Mouse (Mus musculus) thymus, postnatal 0 days (tissue): ENCODE measurements at regions not wholly inside any gene's neighbourhood (a gene's known extent, or its start where the extent isn't known, plus 50 kb on each side); places are given as distances from the start of the nearest gene placed in this dataset.
"Not testable (repeated sequence)": the region's sequence is repeated elsewhere in the genome, so short reads cannot be mapped to it uniquely, and the experiment has no call there.

Source experiments
- DNase-seq: peaks from one replicate; pipeline ENCODE4 v3.0.0-alpha.2; 2015; ENCODE audit warnings: low spot score

DNA sequence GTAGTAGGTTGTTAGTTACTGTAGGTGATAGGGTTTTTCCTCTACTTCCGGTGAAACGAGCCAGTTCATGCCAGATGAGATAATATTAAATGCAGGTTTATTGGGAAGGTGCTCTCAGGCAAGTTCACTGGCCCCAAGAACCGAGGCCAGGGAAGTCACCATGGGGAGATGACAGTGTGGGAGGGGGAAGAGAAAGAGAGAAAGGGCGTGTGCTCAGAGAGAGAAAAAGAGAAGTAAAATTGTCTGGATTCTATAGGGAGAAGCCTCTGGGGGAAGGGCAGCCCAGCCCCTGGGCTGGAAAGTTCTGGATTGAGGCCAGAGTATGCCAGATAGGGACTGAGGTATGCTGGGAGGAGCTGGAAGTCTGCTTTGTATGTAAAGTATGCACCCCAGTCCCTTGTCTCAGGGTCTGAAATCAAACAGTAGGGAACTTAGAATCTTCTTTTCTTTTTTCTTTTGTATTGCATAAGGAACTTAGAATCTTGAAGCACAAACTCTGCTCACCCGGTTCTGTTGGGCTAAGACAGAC lies 292.9 kb upstream of the Arglu1 start:
- DNase-seq = no peak

- no peak for DNase-seq
Measured at GRCm38 (mm10) chr8:8978969-8979368, 288.6 kb upstream of the Arglu1 start.

DNA sequence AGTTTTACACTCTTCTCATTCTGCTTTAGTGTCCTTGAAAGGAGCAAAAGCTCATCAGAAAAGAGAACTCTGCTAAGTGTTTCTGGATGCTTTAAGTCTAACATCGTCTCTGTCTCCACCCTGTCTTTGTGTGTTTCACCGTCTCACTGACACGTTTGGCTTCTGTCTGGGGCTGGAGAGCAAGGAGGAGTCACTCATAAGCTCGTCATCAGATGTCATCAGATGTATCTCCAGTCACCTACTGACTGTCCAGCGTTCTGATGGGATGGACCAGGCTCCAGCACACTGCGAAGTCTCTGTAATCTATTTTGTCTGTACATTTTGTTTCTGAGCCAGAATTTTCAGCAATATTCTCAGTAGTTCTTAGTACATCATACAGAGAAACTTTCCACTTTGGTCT lies 283.4 kb upstream of the Arglu1 start:
- DNase-seq = no peak

DNA sequence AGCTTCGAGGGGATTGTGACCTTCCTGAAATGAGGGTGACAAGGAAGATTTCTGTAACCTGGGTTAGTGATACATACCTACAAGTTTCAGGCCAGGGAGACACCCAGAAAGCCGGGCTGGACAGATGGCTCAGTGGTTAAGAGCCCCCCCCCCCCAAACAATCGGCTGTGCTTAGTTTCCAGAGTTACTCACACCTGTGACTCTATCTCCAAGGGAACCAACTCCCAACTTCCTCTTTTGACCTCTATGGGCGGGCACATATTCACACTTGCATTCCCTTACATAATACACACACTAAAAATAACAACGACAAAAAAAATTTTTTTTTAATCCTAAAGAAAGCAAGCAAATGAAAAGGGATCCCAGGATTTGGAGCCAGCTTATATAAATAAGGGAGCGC lies 283.0 kb upstream of the Arglu1 start:
- DNase-seq = no peak

- DNase-seq = no peak
Measured at GRCm38 (mm10) chr8:8970776-8971175, 280.5 kb upstream of the Arglu1 start.

GRCm38 (mm10) chr8:8970346-8970745 lies 280.0 kb upstream of the Arglu1 start:
- DNase-seq = no peak

DNA sequence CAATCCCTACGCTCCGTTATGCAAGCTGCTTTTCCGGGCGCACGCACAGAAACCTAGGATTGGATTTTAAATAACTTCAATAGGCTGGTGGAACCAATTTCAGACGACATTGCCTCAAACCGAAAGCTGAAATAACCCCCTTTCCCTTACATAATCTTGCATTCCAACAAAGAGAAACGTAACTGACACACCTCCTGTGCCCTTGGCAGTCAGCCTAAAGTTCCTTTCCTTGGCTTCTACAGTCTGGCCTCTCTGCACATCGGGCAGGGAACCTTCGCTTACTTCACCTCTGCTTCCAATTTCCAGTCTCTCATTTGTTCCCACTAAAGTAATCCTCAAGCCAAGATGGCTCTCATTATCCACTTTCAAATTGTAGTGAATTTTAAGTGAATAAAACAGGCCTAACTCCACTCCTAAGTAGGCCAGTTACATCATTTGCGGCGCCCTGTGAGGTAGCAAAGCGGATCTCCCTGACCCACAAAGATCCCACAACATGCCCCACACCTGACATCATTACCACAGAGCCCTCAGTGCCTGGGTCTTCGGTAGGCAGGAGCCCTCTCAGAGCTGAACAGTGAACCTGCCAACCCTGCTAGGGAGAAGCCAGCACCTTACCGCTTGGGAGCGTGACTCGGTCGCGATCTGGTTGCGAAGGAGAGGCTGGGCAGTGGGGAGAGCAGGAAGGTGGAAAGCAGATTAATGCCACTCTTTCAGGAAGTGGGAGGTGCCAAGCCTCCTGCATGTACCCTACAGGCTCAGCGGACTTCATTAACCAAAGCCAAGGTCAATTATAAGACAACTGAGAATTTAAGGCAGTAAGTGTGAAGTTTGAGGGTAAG lies 279.0 kb upstream of the Arglu1 start:
- no peak for DNase-seq

DNA sequence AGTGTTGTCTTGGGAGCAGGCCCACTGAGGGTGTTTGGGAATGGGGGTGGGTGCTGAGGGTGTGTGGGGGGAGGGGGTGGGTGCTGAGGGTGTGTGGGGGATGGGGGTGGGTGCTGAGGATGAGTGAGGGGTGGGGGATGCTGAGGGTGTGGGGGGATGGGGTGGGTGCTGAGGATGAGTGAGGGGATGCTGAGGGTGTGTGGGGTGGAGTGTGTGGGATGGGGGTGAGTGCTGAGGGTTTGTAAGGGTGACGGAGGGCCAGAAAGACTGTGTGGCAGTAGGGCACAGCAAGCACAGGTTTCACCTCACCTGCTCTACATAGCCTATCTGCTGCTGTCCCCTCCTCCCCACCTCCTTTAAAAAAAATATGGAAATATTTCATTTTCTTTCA lies 276.3 kb upstream of the Arglu1 start:
- no peak for DNase-seq

- no peak for DNase-seq
Measured at GRCm38 (mm10) chr8:8965983-8966657, 275.8 kb upstream of the Arglu1 start.

GRCm38 (mm10) chr8:8960221-8960620 lies 269.9 kb upstream of the Arglu1 start:
- no peak for DNase-seq

- no peak for DNase-seq
Measured at GRCm38 (mm10) chr8:8959787-8960093, 269.4 kb upstream of the Arglu1 start.

GRCm38 (mm10) chr8:8959021-8959786 lies 268.9 kb upstream of the Arglu1 start:
- DNase-seq = no peak

GRCm38 (mm10) chr8:8958140-8958539 lies 267.8 kb upstream of the Arglu1 start:
- not testable (repeated sequence) for DNase-seq

DNA sequence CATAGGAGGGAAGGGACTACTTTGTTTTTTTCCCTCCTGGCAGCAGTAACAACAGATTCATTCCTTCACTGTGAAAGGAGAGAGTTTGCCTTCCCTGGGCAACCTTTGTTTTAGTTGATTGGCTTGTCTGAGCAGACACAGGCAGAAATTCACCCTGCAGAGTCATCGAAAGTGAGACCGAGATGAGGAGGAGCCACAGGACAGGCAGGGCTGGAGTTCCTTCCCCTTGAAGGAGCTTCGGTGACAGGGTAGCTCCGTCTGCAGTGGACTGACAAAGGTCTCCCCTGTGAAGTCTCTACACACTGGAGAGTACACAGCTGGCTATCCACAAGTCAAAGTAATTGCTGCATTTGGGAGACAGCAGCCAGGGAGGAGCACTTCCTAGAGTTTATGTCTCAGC lies 261.9 kb upstream of the Arglu1 start:
- DNase-seq = no peak

DNA sequence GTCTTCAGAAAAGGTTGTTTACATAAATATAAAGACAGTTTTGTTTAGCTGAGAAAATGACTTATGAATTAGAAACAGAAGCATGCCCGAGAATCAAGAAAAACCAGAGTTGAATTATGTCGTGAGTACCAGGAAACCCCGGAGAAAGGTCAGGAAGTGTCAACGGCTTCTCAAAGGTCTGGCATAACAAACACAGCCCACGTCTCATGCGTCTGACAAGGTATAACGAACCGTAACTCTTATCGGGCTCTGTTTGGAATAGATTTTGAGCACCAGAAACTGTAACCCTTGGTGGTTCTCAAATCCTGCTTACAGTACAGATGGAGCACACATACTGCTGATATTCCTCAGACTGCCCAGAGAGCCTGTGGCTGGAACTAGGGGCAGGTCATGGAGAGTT lies 260.9 kb upstream of the Arglu1 start:
- no peak for DNase-seq

DNA sequence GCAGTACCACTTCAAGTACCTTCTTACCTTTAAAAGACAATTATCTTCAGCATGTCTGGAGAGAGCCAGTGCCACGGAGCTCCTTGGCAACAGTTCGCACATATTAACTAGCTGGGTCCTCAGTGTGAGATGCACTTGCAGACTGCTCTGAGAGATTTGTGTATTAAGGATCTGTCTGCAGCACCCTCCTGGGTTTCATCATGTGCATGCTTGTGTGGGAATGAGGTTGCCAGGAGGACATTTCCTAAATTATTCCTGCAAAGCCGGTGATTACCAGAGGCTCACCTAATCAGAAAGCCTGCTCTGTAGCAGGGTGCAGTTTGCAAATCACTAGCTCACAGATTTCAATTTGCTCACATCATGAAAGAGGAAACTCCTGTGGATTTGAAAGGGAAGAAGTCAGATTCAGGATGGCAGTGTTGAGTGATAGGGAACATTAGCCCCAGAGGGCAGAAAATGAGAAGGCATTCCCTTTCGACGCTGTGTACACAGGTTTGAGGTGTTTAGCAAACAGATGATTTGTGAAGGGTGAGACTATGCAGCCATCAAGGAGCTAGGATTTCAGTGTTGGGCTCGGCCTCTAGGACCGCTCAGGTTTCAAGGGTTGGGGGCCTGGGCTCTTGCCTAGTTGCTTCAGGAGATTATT lies 257.3 kb upstream of the Arglu1 start:
- DNase-seq = no peak

DNA sequence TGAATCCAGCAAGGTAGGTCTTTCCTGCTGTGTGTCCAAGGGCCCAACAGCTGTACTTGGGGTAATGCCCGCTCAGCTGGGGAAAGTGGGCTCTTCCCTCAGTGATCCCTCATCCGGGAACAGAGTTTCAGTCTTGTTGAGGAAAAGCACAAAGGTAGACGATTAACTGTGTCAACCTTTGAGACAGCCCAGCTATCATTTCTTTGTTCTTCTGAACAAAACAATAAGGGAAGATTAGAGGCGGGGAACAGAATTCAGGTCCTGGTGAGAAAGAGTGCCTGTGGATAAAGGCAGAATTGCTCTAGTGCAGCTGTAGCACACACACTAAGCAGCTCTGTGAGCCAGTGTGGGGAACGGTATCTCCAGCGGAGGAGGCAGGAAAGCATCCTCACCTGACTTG lies 252.7 kb upstream of the Arglu1 start:
- DNase-seq = no peak

DNA sequence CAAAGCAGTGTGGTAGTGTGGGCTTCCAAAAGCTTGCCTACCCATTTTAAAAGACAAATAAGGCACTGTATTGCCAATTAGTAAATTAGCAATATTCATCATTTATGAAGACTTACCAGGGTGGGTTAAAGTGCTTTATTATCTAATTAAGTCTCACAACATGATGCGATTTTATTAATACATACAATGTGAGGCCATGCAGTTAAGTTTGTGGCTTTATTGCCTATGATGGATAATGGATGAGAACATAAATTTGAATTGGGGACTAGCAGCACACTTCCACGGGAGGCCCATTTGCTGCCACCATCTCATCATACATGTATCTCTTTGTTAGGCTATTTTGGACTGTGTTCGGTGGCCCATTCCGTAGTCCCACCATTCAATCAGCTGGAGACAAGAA lies 250.6 kb upstream of the Arglu1 start:
- DNase-seq = no peak

DNA sequence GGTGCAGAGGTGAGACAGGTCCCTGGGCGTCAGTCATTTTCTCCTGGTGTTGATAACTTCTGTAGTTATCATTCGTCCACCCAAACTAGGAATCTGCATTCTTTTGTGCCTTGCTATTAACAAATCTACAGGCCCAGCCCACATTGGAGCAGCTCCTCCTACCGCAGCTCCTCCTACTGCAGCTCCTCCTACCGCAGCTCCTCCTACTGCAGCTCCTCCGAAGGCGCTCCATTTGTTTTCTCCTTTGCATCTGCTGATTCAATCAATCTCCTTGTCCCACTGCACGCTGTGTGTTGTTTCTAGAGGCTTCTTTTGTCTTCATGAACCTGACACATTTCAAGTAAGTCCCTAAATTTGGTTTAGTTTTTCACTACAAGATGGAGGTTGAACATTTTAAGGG lies 248.2 kb upstream of the Arglu1 start:
- DNase-seq = no peak

DNA sequence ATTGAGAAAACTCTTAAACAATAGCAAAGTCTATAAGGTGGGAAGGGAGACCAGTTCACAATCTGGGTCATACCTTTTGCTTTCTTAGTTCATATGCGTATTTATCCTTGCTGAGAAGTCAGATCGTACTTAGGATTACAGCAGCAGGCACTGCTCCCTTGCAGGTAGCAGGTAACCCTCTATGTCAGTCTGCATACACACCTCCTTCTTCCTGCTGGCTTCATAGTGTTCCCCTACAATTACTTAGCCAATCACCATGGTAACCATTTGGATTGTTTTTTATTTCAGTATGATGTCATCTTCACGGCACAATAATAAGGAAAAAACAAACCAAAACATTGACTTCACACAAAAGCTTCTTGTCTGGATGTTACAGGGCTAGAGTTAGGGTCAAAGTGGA lies 242.1 kb upstream of the Arglu1 start:
- DNase-seq = no peak

DNA sequence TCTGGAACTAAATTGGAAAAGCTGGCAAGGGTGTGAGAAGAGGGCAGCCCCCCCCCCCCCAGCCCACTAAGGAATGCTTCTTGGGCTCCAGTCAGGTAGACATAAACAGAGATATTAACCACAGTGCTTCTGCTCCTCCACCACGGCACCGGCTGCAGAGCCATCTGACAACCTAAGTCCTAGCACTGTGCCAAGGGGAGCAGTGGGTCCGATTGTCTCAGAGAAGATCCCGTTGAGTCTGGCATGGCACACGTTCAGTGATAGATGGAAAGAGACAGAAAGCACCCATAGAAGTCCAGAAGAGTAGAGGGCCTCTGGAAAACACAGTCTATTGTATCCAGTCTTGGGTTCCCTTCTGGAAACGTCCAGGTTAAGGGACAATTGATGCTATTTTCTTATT lies 241.4 kb upstream of the Arglu1 start:
- DNase-seq = no peak
